Mouse (Mus musculus) central nervous system, embryonic 18 days (tissue): ENCODE measurements around the gene Tshb. TPM values are rescaled to one million over a fixed set of nuclear protein-coding genes. Genes with fewer than 3 reads are reported as not detected.

ENCODE experiments used
- polyA plus RNA-seq: library from polyadenylated mRNA; depleted of rRNA; stranded (reverse); fragments of >200 nt; gene quantifications from 2 replicates; pipeline ENCODE4 v1.2.3, GENCODE M21; 2012; rRNA removed

Gene Tshb
- polyA plus RNA-seq = 0.59 TPM in 1 of 2 replicates, not detected in the other

DNA sequence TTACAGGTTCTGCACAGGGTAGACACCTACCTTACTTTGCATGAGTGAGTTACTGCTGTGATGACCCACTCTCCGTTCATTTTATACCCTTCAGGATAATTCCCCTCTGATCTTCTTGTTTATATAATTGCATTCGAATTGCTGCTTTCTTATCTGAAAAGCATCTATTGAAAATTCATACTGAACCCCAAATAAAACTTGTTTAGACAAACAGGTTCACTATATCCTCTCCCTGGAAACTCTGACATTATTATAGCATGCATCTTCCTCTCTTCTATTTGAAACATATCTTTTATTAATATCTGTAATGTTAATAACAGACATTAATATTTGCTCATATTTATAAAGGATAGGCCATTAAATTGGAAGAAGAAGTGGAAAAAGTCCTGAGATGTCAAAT is at the start of gene Tshb:
Tshb (minus strand) TSS at position 101 of the 400 bp plus-strand sequence.

DNA sequence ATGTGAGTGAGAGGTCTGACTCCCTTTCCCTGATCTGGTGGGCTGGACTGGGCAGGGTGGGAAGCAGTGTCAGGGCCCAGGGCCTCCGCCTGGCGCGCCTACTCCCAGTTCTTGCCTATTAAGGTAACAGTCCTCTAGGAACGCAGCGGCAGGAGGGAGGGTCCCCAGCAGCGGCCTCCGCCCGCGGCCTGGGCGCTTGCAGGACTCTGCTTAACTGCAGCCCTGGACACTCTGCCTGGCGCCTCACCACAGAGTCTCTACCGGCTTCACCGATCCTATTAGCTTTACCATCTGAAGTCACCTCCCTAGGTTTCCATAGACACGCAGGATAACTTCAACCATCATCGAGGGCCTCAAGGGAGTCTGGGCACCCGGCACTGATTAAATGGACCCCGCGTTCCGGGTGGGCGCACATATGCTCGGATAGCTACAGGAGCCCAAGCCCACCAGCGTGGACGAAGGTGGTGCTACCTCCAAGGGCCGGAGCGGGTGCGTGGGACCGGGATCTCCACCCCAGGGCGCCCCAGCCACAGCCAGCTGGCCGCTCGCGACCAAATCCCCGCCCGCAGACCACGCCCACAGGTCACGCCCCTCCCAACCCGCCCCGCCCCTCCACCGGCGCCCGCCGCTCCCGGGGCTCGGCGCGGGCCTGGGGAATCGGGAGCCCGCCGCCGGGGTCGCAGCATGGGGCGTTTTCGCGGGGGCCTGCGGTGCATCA is 48.0 kb downstream of the Tshb start, which contains the start of gene Tspan2:
Tspan2 (plus strand) TSS at position 217 of the 718 bp plus-strand sequence.

Other genes with a start within 250 kb of the Tshb start
- 13.3 and 13.7 TPM in 2 replicates for gene Tspan2, start 48.2 kb downstream of the Tshb start, polyA plus RNA-seq
- 0.04 TPM in 1 of 2 replicates, not detected in the other for gene Sycp1, start 153.4 kb upstream of the Tshb start, polyA plus RNA-seq
- gene Nr1h5, start 181.4 kb upstream of the Tshb start, polyA plus RNA-seq = 0.12 and 0.17 TPM in 2 replicates
- 46.1 and 46.2 TPM in 2 replicates for gene Sike1, start 213.0 kb upstream of the Tshb start, polyA plus RNA-seq
- gene Csde1, start 237.7 kb upstream of the Tshb start, polyA plus RNA-seq = 73.5 and 81.3 TPM in 2 replicates